In genomic region chr6:82119322-82120162, GRCm38 (mm10) we compare ENCODE assay signal across 9 mouse cellular contexts.
DNase-seq lines count a peak whose midpoint lies in the region; ATAC-seq lines count a peak whose summit lies in the region.
"Had no signal": no experiment of that assay in that cellular context is flagged by ENCODE, and none has a peak within 500 bp of the region (broad histone marks: within the 10 kb centered on the region; RNA-seq: fewer than 3 reads in every experiment).

No protein-coding gene starts in this region.

- no peak overlapping the region for H3K9ac ChIP-seq in midbrain, embryonic 12.5 days (replicated peaks)
- no peak overlapping the region for H3K9ac ChIP-seq in stomach, embryonic 16.5 days (ENCODE audit: low read length)

- intact Hi-C loops in left cerebral cortex, postnatal 4 days (cut with DNase I): loop anchor here (2.0 to 10.0 kb wide), 2 partner anchors 143 to 585 kb away; partner anchors contain the start of gene Pole4

- H3K4me1 ChIP-seq in midbrain, embryonic 12.5 days: 0 out of 2 replicates have a peak, but pooled peaks cover 2% of the 10 kb centered on the region
- H3K4me1 ChIP-seq in stomach, embryonic 16.5 days (ENCODE audit: control insufficient read depth, insufficient read depth, low read length): no peaks in the 10 kb centered on the region

- H3K4me2 ChIP-seq in midbrain, embryonic 12.5 days (replicated peaks): peak overlapping the region; percentile 33
- peak overlapping the region; percentile 40; the same call in 1 of the 2 replicates for H3K4me2 ChIP-seq in stomach, embryonic 16.5 days (ENCODE audit: low read depth, low read length)

- H3K27me3 ChIP-seq in midbrain, embryonic 12.5 days: no peaks in the 10 kb centered on the region
- no peaks in the 10 kb centered on the region for H3K27me3 ChIP-seq in stomach, embryonic 16.5 days (ENCODE audit: control insufficient read depth, insufficient read depth, low read length)

- H3K36me3 ChIP-seq in midbrain, embryonic 12.5 days: no peaks in the 10 kb centered on the region
- H3K36me3 ChIP-seq in stomach, embryonic 16.5 days (ENCODE audit: control insufficient read depth, insufficient read depth, low read length): no peaks in the 10 kb centered on the region

- H3K27ac ChIP-seq in midbrain, embryonic 12.5 days (replicated peaks): no peak overlapping the region
- H3K27ac ChIP-seq in stomach, embryonic 16.5 days (ENCODE audit: low read length): no peak overlapping the region

- H3K9me3 ChIP-seq in midbrain, embryonic 12.5 days: no peaks in the 10 kb centered on the region
- no peaks in the 10 kb centered on the region for H3K9me3 ChIP-seq in stomach, embryonic 16.5 days (replicated peaks; ENCODE audit: control insufficient read depth, low read length)

- H3K4me3 ChIP-seq in midbrain, embryonic 12.5 days: peak overlapping the region; percentile 13; the same call in 1 of the 2 replicates
- peak overlapping the region; percentile 13 for H3K4me3 ChIP-seq in stomach, embryonic 16.5 days (replicated peaks; ENCODE audit: low read length)
- H3K4me3 ChIP-seq: myocyte had no signal

- ATAC-seq in CD4-positive, CD25-positive, alpha-beta regulatory T cell, adult 4 months: no peak
- peak; percentile 84 for ATAC-seq in midbrain, embryonic 12.5 days (ENCODE audit: low FRiP score, low read depth)
- peak; percentile 75 for ATAC-seq in stomach, embryonic 16.5 days (ENCODE audit: insufficient read depth, low FRiP score)

- DNase-seq in CD4-positive, CD25-positive, alpha-beta regulatory T cell, adult 2 months (ENCODE audit: low read depth, low spot score): peak; percentile 1
- DNase-seq in embryo, embryonic 11 days: peak; percentile 64
- peak; percentile 42 to 65 for DNase-seq in heart, adult 18-20 months
- DNase-seq in kidney, adult 11 months: peak; percentile 89
- peak; percentile 42 for DNase-seq in left cerebral cortex, postnatal 4 days

- 20% methylated on average over 16 of the region's 16 CpGs for WGBS in midbrain, embryonic 12.5 days
- 20% methylated on average over 16 of the region's 16 CpGs for WGBS in stomach, embryonic 16.5 days

Comparison
In these comparisons a context has a peak if more than half of its experiments do, and no peak if none do; other contexts are left out.
1. DNase-seq: peak in every context shown above with its lines; median percentile 89 in kidney, adult 11 months; 64 in embryo, embryonic 11 days; 54 in heart, adult 18-20 months; 42 in left cerebral cortex, postnatal 4 days; 1 in CD4-positive, CD25-positive, alpha-beta regulatory T cell, adult 2 months.